Mouse (Mus musculus): Measurements from ENCODE around the gene Sept1. TPM values are rescaled to one million over a fixed set of nuclear protein-coding genes. Genes with fewer than 3 reads are reported as not detected.

The Sept1 gene
- polyA plus RNA-seq, 1 experiment from 2014 or later = 12.3 TPM

- peaks cover 10% of the 10 kb centered on the region for H3K4me1 ChIP-seq (ENCODE audit: control insufficient read depth, insufficient read depth, low read depth, low read length)
- no peaks in the 10 kb centered on the region for H3K27me3 ChIP-seq (replicated peaks; ENCODE audit: control insufficient read depth, insufficient read depth, low read length)
- H3K4me2 ChIP-seq (ENCODE audit: low read length) = peak overlapping the region; percentile 65
- peaks cover 4% of the 10 kb centered on the region for H3K9me3 ChIP-seq (ENCODE audit: control insufficient read depth, low read length)
- H3K36me3 ChIP-seq (ENCODE audit: control insufficient read depth, insufficient read depth, low read length) = peaks cover 4% of the 10 kb centered on the region
- no peak overlapping the region for H3K27ac ChIP-seq (ENCODE audit: low read depth, low read length)
- no peak for ATAC-seq
- no peak overlapping the region for H3K9ac ChIP-seq (ENCODE audit: low read depth, low read length)
- no peak overlapping the region; the same call in 1 of the 2 replicates for H3K4me3 ChIP-seq (ENCODE audit: low read length)
- 90% methylated on average over 15 of the region's 15 CpGs for WGBS
Observed at GRCm38 (mm10) chr7:127272566-127272965, 39.6 kb upstream of the Sept1 start.

- no peaks in the 10 kb centered on the region for H3K27me3 ChIP-seq (replicated peaks; ENCODE audit: control insufficient read depth, insufficient read depth, low read length)
- no peak for ATAC-seq
- H3K9me3 ChIP-seq (ENCODE audit: control insufficient read depth, low read length) = peaks cover 4% of the 10 kb centered on the region
- H3K36me3 ChIP-seq (ENCODE audit: control insufficient read depth, insufficient read depth, low read length) = peaks cover 4% of the 10 kb centered on the region
- H3K4me2 ChIP-seq (ENCODE audit: low read length) = no peak overlapping the region
- H3K4me3 ChIP-seq (ENCODE audit: low read length) = no peak overlapping the region
- H3K27ac ChIP-seq (ENCODE audit: low read depth, low read length) = no peak overlapping the region
- no peak overlapping the region for H3K9ac ChIP-seq (ENCODE audit: low read depth, low read length)
- H3K4me1 ChIP-seq (ENCODE audit: control insufficient read depth, insufficient read depth, low read depth, low read length) = peaks cover 10% of the 10 kb centered on the region
- WGBS = 90% methylated on average over 4 of the region's 4 CpGs
Observed at GRCm38 (mm10) chr7:127271093-127271492, 38.2 kb upstream of the Sept1 start.

- peaks cover 4% of the 10 kb centered on the region for H3K36me3 ChIP-seq (ENCODE audit: control insufficient read depth, insufficient read depth, low read length)
- no peak overlapping the region for H3K4me3 ChIP-seq (ENCODE audit: low read length)
- peaks cover 10% of the 10 kb centered on the region for H3K4me1 ChIP-seq (ENCODE audit: control insufficient read depth, insufficient read depth, low read depth, low read length)
- 91% methylated on average over 5 of the region's 5 CpGs for WGBS
- no peak overlapping the region for H3K27ac ChIP-seq (ENCODE audit: low read depth, low read length)
- no peak overlapping the region for H3K4me2 ChIP-seq (ENCODE audit: low read length)
- H3K9ac ChIP-seq (ENCODE audit: low read depth, low read length) = no peak overlapping the region
- H3K9me3 ChIP-seq (ENCODE audit: control insufficient read depth, low read length) = peaks cover 4% of the 10 kb centered on the region
- H3K27me3 ChIP-seq (replicated peaks; ENCODE audit: control insufficient read depth, insufficient read depth, low read length) = no peaks in the 10 kb centered on the region
- no peak for ATAC-seq
Observed at GRCm38 (mm10) chr7:127270666-127271065, 37.7 kb upstream of the Sept1 start.

- 93% methylated on average over 2 of the region's 2 CpGs for WGBS
- Histone ChIP-seq H3K9me3 (ENCODE audit: control insufficient read depth, low read length) (peaks cover 4% of the 10 kb centered on the region), H3K4me3 (ENCODE audit: low read length) (no peak overlapping the region), H3K4me1 (ENCODE audit: control insufficient read depth, insufficient read depth, low read depth, low read length) (peaks cover 10% of the 10 kb centered on the region), H3K27me3 (replicated peaks; ENCODE audit: control insufficient read depth, insufficient read depth, low read length) (no peaks in the 10 kb centered on the region), H3K9ac (ENCODE audit: low read depth, low read length) (no peak overlapping the region), H3K36me3 (ENCODE audit: control insufficient read depth, insufficient read depth, low read length) (peaks cover 4% of the 10 kb centered on the region), H3K27ac (ENCODE audit: low read depth, low read length) (no peak overlapping the region), H3K4me2 (ENCODE audit: low read length) (no peak overlapping the region)
- no peak for ATAC-seq
Observed at GRCm38 (mm10) chr7:127270256-127270655, 37.3 kb upstream of the Sept1 start.

- Histone ChIP-seq H3K9me3 (ENCODE audit: control insufficient read depth, low read length) (peaks cover 4% of the 10 kb centered on the region), H3K4me2 (ENCODE audit: low read length) (no peak overlapping the region), H3K27ac (ENCODE audit: low read depth, low read length) (no peak overlapping the region), H3K4me1 (ENCODE audit: control insufficient read depth, insufficient read depth, low read depth, low read length) (peaks cover 10% of the 10 kb centered on the region), H3K36me3 (ENCODE audit: control insufficient read depth, insufficient read depth, low read length) (no peaks in the 10 kb centered on the region; the same call in 1 of the 2 replicates), H3K4me3 (ENCODE audit: low read length) (no peak overlapping the region), H3K27me3 (replicated peaks; ENCODE audit: control insufficient read depth, insufficient read depth, low read length) (no peaks in the 10 kb centered on the region), H3K9ac (ENCODE audit: low read depth, low read length) (no peak overlapping the region)
- ATAC-seq = no peak
- 94% methylated on average over 3 of the region's 3 CpGs for WGBS
Observed at GRCm38 (mm10) chr7:127263526-127263925, 30.6 kb upstream of the Sept1 start.

- H3K4me2 ChIP-seq (ENCODE audit: low read length) = no peak overlapping the region
- H3K4me1 ChIP-seq (ENCODE audit: control insufficient read depth, insufficient read depth, low read depth, low read length) = peaks cover 10% of the 10 kb centered on the region
- no peak overlapping the region for H3K9ac ChIP-seq (ENCODE audit: low read depth, low read length)
- no peak overlapping the region for H3K4me3 ChIP-seq (ENCODE audit: low read length)
- H3K36me3 ChIP-seq (ENCODE audit: control insufficient read depth, insufficient read depth, low read length) = no peaks in the 10 kb centered on the region
- H3K27ac ChIP-seq (ENCODE audit: low read depth, low read length) = no peak overlapping the region
- 84% methylated on average over 10 of the region's 10 CpGs for WGBS
- no peaks in the 10 kb centered on the region for H3K9me3 ChIP-seq (ENCODE audit: control insufficient read depth, low read length)
- no peak for ATAC-seq
- no peaks in the 10 kb centered on the region for H3K27me3 ChIP-seq (replicated peaks; ENCODE audit: control insufficient read depth, insufficient read depth, low read length)
Observed at GRCm38 (mm10) chr7:127262218-127262961, 29.5 kb upstream of the Sept1 start.

DNA sequence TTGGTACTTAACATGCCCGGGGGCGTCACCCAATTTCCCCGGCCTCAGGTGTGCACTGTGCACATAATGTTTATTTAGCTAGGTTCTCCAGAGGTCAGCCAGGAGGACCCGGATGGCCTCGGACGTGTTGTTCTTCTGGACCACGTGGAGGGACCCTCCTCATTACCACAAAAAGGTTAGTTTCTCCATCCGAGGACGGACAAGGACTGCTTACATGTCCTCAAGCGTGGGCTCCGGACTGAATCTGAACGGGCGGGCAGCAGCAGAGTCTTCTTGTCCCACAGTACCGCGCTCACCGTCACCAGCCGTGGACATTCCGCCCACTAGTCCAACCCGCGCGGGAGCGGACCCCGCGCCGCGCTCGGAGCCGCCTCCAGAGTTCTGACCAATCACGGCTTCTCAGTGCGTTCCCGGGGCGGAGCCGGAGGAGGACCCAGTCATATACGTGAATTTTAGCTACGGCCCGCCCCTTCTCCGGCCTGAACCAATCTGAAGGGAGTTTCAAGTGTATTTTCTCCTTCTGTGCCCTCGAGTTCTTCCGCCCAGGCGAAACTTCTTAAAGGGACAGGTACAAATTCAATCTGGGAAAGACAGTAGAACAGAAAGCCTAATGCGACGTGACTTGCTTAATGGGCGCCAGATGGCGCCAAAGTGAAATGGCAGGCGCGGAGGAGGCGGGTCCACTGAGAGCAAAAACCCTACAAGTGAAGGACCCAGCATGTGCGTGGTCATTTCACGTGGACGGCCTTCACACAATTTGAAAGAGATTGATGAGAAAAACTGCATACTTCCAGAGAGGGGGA is 27.6 kb upstream of the Sept1 start, which contains the start of gene Dctpp1:
TSS of gene Dctpp1 (minus strand) at position 401 of the 803 bp plus-strand sequence.
- H3K4me2 ChIP-seq (ENCODE audit: low read length) = peak within 1 kb of the TSS; percentile 91
- peaks cover 10% of the 10 kb centered on the region for H3K4me1 ChIP-seq (ENCODE audit: control insufficient read depth, insufficient read depth, low read depth, low read length)
- H3K9ac ChIP-seq (ENCODE audit: low read depth, low read length) = peak within 1 kb of the TSS; percentile 77
- H3K36me3 ChIP-seq (ENCODE audit: control insufficient read depth, insufficient read depth, low read length) = no peaks in the 10 kb centered on the region
- H3K9me3 ChIP-seq (ENCODE audit: control insufficient read depth, low read length) = no peaks in the 10 kb centered on the region
- WGBS = under 1% methylated on average over 50 of the region's 50 CpGs
- H3K27ac ChIP-seq (ENCODE audit: low read depth, low read length) = peak within 1 kb of the TSS; percentile 44; the same call in 1 of the 2 replicates
- peak; percentile 99 for ATAC-seq
- H3K27me3 ChIP-seq (replicated peaks; ENCODE audit: control insufficient read depth, insufficient read depth, low read length) = no peaks in the 10 kb centered on the region
- H3K4me3 ChIP-seq (ENCODE audit: low read length) = peak within 1 kb of the TSS; percentile 80

DNA sequence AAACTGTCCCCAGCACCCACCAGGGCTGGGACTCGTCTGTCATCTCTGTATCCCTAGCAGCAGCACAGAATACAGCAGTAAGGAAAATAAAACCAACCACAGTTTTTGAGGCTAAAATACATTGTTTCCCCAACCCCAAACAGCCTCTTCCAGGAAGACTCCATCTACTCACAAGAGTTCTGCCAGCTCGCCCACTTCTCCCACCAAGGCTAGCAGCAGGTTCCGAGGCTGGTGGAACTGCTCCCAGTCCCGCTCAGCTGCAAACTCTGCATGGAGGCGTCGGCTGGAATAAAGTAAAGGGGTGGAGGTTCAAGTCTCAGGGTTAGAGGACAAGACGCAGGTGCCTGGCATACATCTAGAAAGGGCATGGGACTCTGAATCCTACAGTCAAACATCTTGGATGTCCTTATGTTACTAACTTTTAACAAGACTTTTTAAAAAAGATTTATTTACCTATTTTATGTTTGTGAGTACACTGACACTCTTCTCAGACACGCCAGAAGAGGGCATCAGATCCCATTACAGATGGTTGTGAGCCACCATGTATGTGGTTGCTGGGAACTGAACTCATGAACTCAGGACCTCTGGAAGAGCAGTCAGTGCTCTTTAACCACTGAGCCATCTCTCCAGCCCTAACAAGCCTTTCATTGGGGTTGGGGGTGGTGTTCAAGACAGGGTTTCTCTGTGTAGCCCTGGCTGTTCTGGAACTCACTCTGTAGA is 26.4 kb upstream of the Sept1 start:
- Histone ChIP-seq H3K36me3 (ENCODE audit: control insufficient read depth, insufficient read depth, low read length) (no peaks in the 10 kb centered on the region), H3K4me1 (ENCODE audit: control insufficient read depth, insufficient read depth, low read depth, low read length) (peaks cover 16% of the 10 kb centered on the region), H3K9me3 (ENCODE audit: control insufficient read depth, low read length) (no peaks in the 10 kb centered on the region), H3K9ac (ENCODE audit: low read depth, low read length) (no peak overlapping the region), H3K27ac (ENCODE audit: low read depth, low read length) (no peak overlapping the region), H3K4me2 (ENCODE audit: low read length) (peak overlapping the region; percentile 91), H3K4me3 (ENCODE audit: low read length) (peak overlapping the region; percentile 80), H3K27me3 (replicated peaks; ENCODE audit: control insufficient read depth, insufficient read depth, low read length) (no peaks in the 10 kb centered on the region)
- WGBS = 75% methylated on average over 8 of the region's 8 CpGs
- ATAC-seq = no peak

DNA sequence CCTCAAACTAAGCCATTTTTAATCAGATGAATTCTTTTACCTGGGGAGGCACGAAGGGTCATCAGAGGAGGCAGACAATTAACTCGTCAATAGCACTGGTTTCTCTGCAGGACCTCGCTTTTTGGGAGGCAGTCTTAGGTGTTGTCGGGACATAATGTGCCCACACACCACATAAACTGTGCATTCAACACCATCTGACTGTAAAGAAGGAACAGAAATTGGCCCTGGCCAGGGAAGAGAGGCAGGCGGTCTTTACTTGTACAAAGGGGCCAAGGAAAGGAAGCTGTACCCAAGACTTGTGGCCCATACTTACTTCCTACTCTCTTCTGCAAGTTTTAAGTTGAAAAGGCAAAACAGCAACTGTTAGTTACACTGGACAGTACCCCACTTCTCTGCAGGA is 23.6 kb upstream of the Sept1 start:
- H3K9ac ChIP-seq (ENCODE audit: low read depth, low read length) = no peak overlapping the region
- no peak overlapping the region for H3K27ac ChIP-seq (ENCODE audit: low read depth, low read length)
- H3K9me3 ChIP-seq (ENCODE audit: control insufficient read depth, low read length) = no peaks in the 10 kb centered on the region
- 95% methylated on average over 5 of the region's 5 CpGs for WGBS
- no peak overlapping the region for H3K4me3 ChIP-seq (ENCODE audit: low read length)
- no peak overlapping the region for H3K4me2 ChIP-seq (ENCODE audit: low read length)
- no peak for ATAC-seq
- no peaks in the 10 kb centered on the region for H3K27me3 ChIP-seq (replicated peaks; ENCODE audit: control insufficient read depth, insufficient read depth, low read length)
- H3K36me3 ChIP-seq (ENCODE audit: control insufficient read depth, insufficient read depth, low read length) = no peaks in the 10 kb centered on the region
- H3K4me1 ChIP-seq (ENCODE audit: control insufficient read depth, insufficient read depth, low read depth, low read length) = peaks cover 16% of the 10 kb centered on the region

Measured in hindbrain, embryonic 16.5 days (tissue).